Mouse (Mus musculus) cerebellum, adult 2 months (tissue): Measurements from ENCODE around the gene Tmem132b. TPM values are rescaled to one million over a fixed set of nuclear protein-coding genes. Genes with fewer than 3 reads are reported as not detected.
"Not testable (repeated sequence)": the region's sequence is repeated elsewhere in the genome, so short reads cannot be mapped to it uniquely, and the experiment has no call there.

ENCODE experiments used
- DNase-seq, 2 experiments: peaks; one replicate each; pipeline ENCODE4 v3.0.0; 2021
- H3K27ac ChIP-seq: fragments of 200-500 bp; 2 replicates; pipeline ENCODE4 v1.5.1; 2012; ENCODE audit warnings: low read length, control low read depth, inconsistent platforms; ENCODE audit not compliant: insufficient read depth
- H3K27me3 ChIP-seq: fragments of 200-500 bp; 2 replicates; pipeline ENCODE4 v1.6.1; 2012; ENCODE audit warnings: inconsistent platforms, mild to moderate bottlenecking, low read length, moderate library complexity; ENCODE audit not compliant: control insufficient read depth, insufficient read depth
- H3K4me1 ChIP-seq: fragments of 200-500 bp; 2 replicates; pipeline ENCODE4 v1.6.1; 2011; ENCODE audit warnings: low read length; ENCODE audit not compliant: control insufficient read depth, insufficient read depth
- H3K4me3 ChIP-seq: fragments of 200-500 bp; replicated peaks from 2 replicates; pipeline ENCODE3; 2011; ENCODE audit warnings: mild to moderate bottlenecking, low read depth, low read length, control low read depth; ENCODE audit not compliant: insufficient read depth
- CTCF ChIP-seq: fragments of 200-500 bp; IDR thresholded peaks from 2 replicates; pipeline ENCODE4 v1.5.1; 2011; ENCODE audit warnings: low read depth, mild to moderate bottlenecking, control low read depth, low read length, moderate library complexity, borderline replicate concordance; ENCODE audit not compliant: insufficient read depth
- POLR2A ChIP-seq: fragments of 200-500 bp; IDR thresholded peaks from 2 replicates; pipeline ENCODE4 v1.6.1; 2011; ENCODE audit warnings: low read length, control low read depth, borderline replicate concordance; ENCODE audit not compliant: insufficient read depth
- WGBS: fragments of 180-500 bp; shearing (Covaris S2); methylation state at CpG from one replicate; pipeline ENCODE4 v1.1.7; 2018; 5-methylcytosine and 5-hydroxymethylcytosine counted together
- polyA plus RNA-seq: library from polyadenylated mRNA; depleted of rRNA; stranded (reverse); fragments of >200 nt; gene quantifications from 2 replicates; pipeline ENCODE4 v1.2.3, GENCODE M21; 2012; rRNA removed

Tmem132b gene
- 4.7 and 5.9 TPM in 2 replicates for polyA plus RNA-seq

GRCm38 (mm10) chr5:125531634-125532033 is at the start of gene Tmem132b:
TSS of gene Tmem132b (plus strand) at chr5:125531774.
- Histone ChIP-seq H3K4me1 (0 out of 2 replicates have a peak, but pooled peaks cover 4% of the 10 kb centered on the region), H3K27ac (no peak within 1 kb of the TSS), H3K27me3 (peaks cover 2% of the 10 kb centered on the region; the same call in 1 of the 2 replicates), H3K4me3 (peak within 1 kb of the TSS; percentile 36)
- 5% methylated on average over 25 of the region's 25 CpGs for WGBS
- no peak for TF ChIP-seq POLR2A
- TF ChIP-seq CTCF = no peak
- DNase-seq = no peak

- Histone ChIP-seq H3K4me3 (no peak overlapping the region), H3K27ac (no peak overlapping the region), H3K4me1 (peaks cover 31% of the 10 kb centered on the region), H3K27me3 (no peaks in the 10 kb centered on the region)
- TF ChIP-seq POLR2A (no peak), CTCF (no peak)
- WGBS = 90% methylated on average over 7 of the region's 7 CpGs
- no peak for DNase-seq
Measured at GRCm38 (mm10) chr5:125482474-125482873, 49.1 kb upstream of the Tmem132b start.

- TF ChIP-seq POLR2A = no peak
- no peak for TF ChIP-seq CTCF
- Histone ChIP-seq H3K27ac (no peak overlapping the region), H3K4me3 (no peak overlapping the region), H3K4me1 (peaks cover 31% of the 10 kb centered on the region), H3K27me3 (no peaks in the 10 kb centered on the region)
- 83% methylated on average over 6 of the region's 6 CpGs for WGBS
- DNase-seq = no peak
Measured at GRCm38 (mm10) chr5:125483712-125484611, 47.6 kb upstream of the Tmem132b start.

GRCm38 (mm10) chr5:125485031-125485778 is 46.4 kb upstream of the Tmem132b start:
- H3K27me3 ChIP-seq = no peaks in the 10 kb centered on the region
- no peak overlapping the region for H3K27ac ChIP-seq
- DNase-seq = no peak
- TF ChIP-seq POLR2A = no peak
- no peak for TF ChIP-seq CTCF
- H3K4me1 ChIP-seq = peaks cover 27% of the 10 kb centered on the region
- 74% methylated on average over 4 of the region's 4 CpGs for WGBS
- no peak overlapping the region for H3K4me3 ChIP-seq

GRCm38 (mm10) chr5:125486088-125486487 is 45.5 kb upstream of the Tmem132b start:
- H3K4me3 ChIP-seq = no peak overlapping the region
- no peak overlapping the region for H3K27ac ChIP-seq
- 13% methylated on average over 1 of the region's 1 CpGs for WGBS
- no peaks in the 10 kb centered on the region for H3K27me3 ChIP-seq
- H3K4me1 ChIP-seq = peaks cover 35% of the 10 kb centered on the region
- no peak for TF ChIP-seq CTCF
- no peak for TF ChIP-seq POLR2A
- DNase-seq = peak in 1 of 2 experiments; percentile 58

GRCm38 (mm10) chr5:125487375-125488115 is 44.0 kb upstream of the Tmem132b start:
- WGBS = 18% methylated on average over 11 of the region's 11 CpGs
- peak; percentile 66 to 81 for DNase-seq
- Histone ChIP-seq H3K4me3 (no peak overlapping the region), H3K27me3 (no peaks in the 10 kb centered on the region), H3K27ac (peak overlapping the region; percentile 45), H3K4me1 (peaks cover 40% of the 10 kb centered on the region)
- no peak for TF ChIP-seq POLR2A
- no peak for TF ChIP-seq CTCF

GRCm38 (mm10) chr5:125488116-125488455 is 43.5 kb upstream of the Tmem132b start:
- peaks cover 42% of the 10 kb centered on the region for H3K4me1 ChIP-seq
- 41% methylated on average over 4 of the region's 4 CpGs for WGBS
- no peaks in the 10 kb centered on the region for H3K27me3 ChIP-seq
- TF ChIP-seq CTCF (peak; percentile 26; the same call in 1 of the 2 replicates), POLR2A (no peak)
- DNase-seq = no peak
- no peak overlapping the region for H3K27ac ChIP-seq
- no peak overlapping the region for H3K4me3 ChIP-seq

GRCm38 (mm10) chr5:125488953-125489352 is 42.6 kb upstream of the Tmem132b start:
- 90% methylated on average over 5 of the region's 5 CpGs for WGBS
- not testable (repeated sequence) for H3K27me3 ChIP-seq, H3K27ac ChIP-seq, DNase-seq, H3K4me3 ChIP-seq
- peaks cover 43% of the 10 kb centered on the region for H3K4me1 ChIP-seq
